Mouse (Mus musculus) brain, embryonic 14.5 days (tissue): ENCODE measurements around the gene Abcg5.

Experiments used
- CTCF ChIP-seq: fragments of 200-500 bp; IDR thresholded peaks from 2 replicates; pipeline ENCODE4 v1.5.1; 2012; ENCODE audit warnings: inconsistent platforms, mild to moderate bottlenecking, moderate library complexity, borderline replicate concordance; ENCODE audit not compliant: insufficient read depth, insufficient read length; ENCODE audit errors: extremely low read depth
- POLR2A ChIP-seq: fragments of 200-500 bp; IDR thresholded peaks from 2 replicates; pipeline ENCODE4 v1.6.1; 2012; ENCODE audit warnings: mild to moderate bottlenecking, inconsistent platforms, borderline replicate concordance; ENCODE audit not compliant: poor library complexity, insufficient read depth, insufficient read length, severe bottlenecking; ENCODE audit errors: extremely low read depth

GRCm38 (mm10) chr17:84725163-84725562 is 42.4 kb upstream of the Abcg5 start:
- TF ChIP-seq CTCF (no peak), POLR2A (no peak)
